Mouse (Mus musculus) liver, adult 2 months (tissue): ENCODE data around the gene Serpini1.

ENCODE experiments used
- CTCF ChIP-seq: fragments of 200-500 bp; IDR thresholded peaks from 2 replicates; pipeline ENCODE4 v1.5.1; 2011; ENCODE audit warnings: low read depth, low read length, control low read depth
- POLR2A ChIP-seq: fragments of 200-500 bp; IDR thresholded peaks from 2 replicates; pipeline ENCODE4 v1.6.1; 2011; ENCODE audit warnings: low read length, control low read depth; ENCODE audit not compliant: insufficient read depth; ENCODE audit errors: extremely low read depth

DNA sequence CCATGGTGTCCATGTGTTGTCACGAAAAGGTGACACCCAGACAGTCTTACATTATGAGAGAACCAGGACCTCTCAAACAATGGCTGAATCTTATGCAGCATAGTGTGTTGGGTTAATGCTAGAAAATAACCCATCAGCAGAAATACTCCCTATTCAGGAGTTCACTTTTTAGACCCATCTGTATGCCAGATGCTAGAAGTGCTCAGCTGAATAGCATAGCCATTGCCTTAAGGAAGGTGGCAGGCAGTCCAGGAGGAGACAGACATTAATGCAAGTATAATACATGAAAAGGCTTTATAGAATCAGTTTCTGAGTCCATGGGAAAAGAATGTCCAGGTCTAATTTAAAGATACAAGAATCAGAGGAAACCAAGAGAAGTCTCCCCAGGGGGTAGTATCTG, 75.9 kb downstream of the Serpini1 start:
- TF ChIP-seq CTCF (no peak), POLR2A (no peak)
